Comparison of ENCODE assay signal across 19 mouse cellular contexts in the genomic region with DNA sequence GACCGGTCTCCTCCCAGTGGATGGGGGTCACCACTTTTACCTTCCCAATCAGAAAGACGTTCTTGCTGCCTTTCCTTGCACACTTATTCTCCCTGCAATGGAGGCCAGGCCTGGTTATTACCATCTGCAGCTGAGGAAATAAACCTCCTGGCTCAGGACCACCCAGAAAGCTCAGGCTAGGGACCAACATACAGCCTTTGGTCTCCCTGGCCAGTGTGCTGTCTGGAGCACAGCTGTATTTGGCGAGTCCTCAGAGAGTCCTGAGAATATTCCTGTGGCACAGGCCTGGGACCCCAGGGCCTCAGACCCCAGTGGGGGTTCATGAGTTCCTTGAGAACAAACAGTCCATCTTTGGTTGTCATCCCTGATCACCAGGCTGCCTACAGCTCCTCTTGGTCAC.
DNase-seq lines count a peak whose midpoint lies in the region; ATAC-seq and TF ChIP-seq lines count a peak whose summit lies in the region.
"Had no signal": no experiment of that assay in that cellular context is flagged by ENCODE, and none has a peak within 500 bp of the region (broad histone marks: within the 10 kb centered on the region; RNA-seq: fewer than 3 reads in every experiment).

No protein-coding gene starts in this region.

- DNase-seq in embryo, embryonic 10 days (ENCODE audit: low spot score), result peak; percentile 47
- no peak for DNase-seq in embryo, embryonic 10.5 days (ENCODE audit: low spot score)
- no peak for DNase-seq in intestine, embryonic 14.5 days (ENCODE audit: low spot score)
- DNase-seq in embryo, embryonic 11.5 days (ENCODE audit: low read depth, low spot score), result peak; percentile 27
- DNase-seq in limb, embryonic 11.5 days (ENCODE audit: low spot score), result peak; percentile 67
- DNase-seq in kidney, postnatal 10 days, result no peak
- DNase-seq: adrenal gland, adult 2 months; cerebellum, adult 8-10 months; heart, postnatal 14 days; kidney, postnatal 25 days; lung, postnatal 14 days; thymus, adult 18-20 months; thymus, postnatal 4 days had no signal

- peaks cover 4% of the 10 kb centered on the region; the same call in 1 of the 2 replicates for H3K4me1 ChIP-seq in intestine, embryonic 14.5 days (replicated peaks; ENCODE audit: control insufficient read depth, insufficient read depth, low read length)
- H3K4me1 ChIP-seq in intestine, postnatal 0 days (replicated peaks; ENCODE audit: control insufficient read depth, insufficient read depth, low read length), result no peaks in the 10 kb centered on the region
- peaks cover 4% of the 10 kb centered on the region; the same call in 1 of the 2 replicates for H3K4me1 ChIP-seq in limb, embryonic 11.5 days (ENCODE audit: control insufficient read depth, insufficient read depth, low read length)
- no peaks in the 10 kb centered on the region for H3K4me1 ChIP-seq in kidney, embryonic 14.5 days (ENCODE audit: control insufficient read depth, insufficient read depth, low read length)
- H3K4me1 ChIP-seq: heart, embryonic 12.5 days; hindbrain, embryonic 15.5 days had no signal

- peak overlapping the region; percentile 34; the same call in 1 of the 2 replicates for H3K27ac ChIP-seq in intestine, embryonic 14.5 days (ENCODE audit: low read depth)
- no peak overlapping the region for H3K27ac ChIP-seq in intestine, postnatal 0 days (ENCODE audit: low read depth, low read length)
- peak overlapping the region; percentile 79; the same call in 1 of the 2 replicates for H3K27ac ChIP-seq in limb, embryonic 11.5 days (replicated peaks; ENCODE audit: low read depth, low read length)
- no peak overlapping the region for H3K27ac ChIP-seq in kidney, embryonic 14.5 days (ENCODE audit: low read depth, low read length)
- H3K27ac ChIP-seq: forebrain, embryonic 13.5 days; hindbrain, embryonic 15.5 days; liver, embryonic 14.5 days had no signal

- no peak for TF ChIP-seq CTCF in intestine, postnatal 0 days (IDR thresholded peaks at IDR 0.05; ENCODE audit: low read depth)

- H3K9me3 ChIP-seq in intestine, embryonic 14.5 days (ENCODE audit: control insufficient read depth, low read length), result no peaks in the 10 kb centered on the region; the same call in 1 of the 2 replicates
- H3K9me3 ChIP-seq in intestine, postnatal 0 days (ENCODE audit: control insufficient read depth), result no peaks in the 10 kb centered on the region
- no peaks in the 10 kb centered on the region for H3K9me3 ChIP-seq in limb, embryonic 11.5 days (ENCODE audit: control insufficient read depth, low read length)
- peaks cover 2% of the 10 kb centered on the region; the same call in 1 of the 2 replicates for H3K9me3 ChIP-seq in kidney, embryonic 14.5 days (ENCODE audit: control insufficient read depth, low read length)
- H3K9me3 ChIP-seq: forebrain, embryonic 13.5 days; hindbrain, embryonic 15.5 days had no signal

- H3K4me2 ChIP-seq in intestine, embryonic 14.5 days (ENCODE audit: low read length), result no peak overlapping the region
- no peak overlapping the region for H3K4me2 ChIP-seq in intestine, postnatal 0 days (replicated peaks; ENCODE audit: low read depth)
- no peak overlapping the region for H3K4me2 ChIP-seq in limb, embryonic 11.5 days (ENCODE audit: low read depth, severe bottlenecking)
- no peak overlapping the region for H3K4me2 ChIP-seq in kidney, embryonic 14.5 days (replicated peaks; ENCODE audit: low read depth, low read length)
- H3K4me2 ChIP-seq: forebrain, embryonic 13.5 days; heart, embryonic 12.5 days; hindbrain, embryonic 15.5 days had no signal

- no peak overlapping the region for H3K4me3 ChIP-seq in intestine, embryonic 14.5 days (ENCODE audit: low read depth, low read length)
- H3K4me3 ChIP-seq in intestine, postnatal 0 days (ENCODE audit: low read depth, low read length), result no peak overlapping the region
- no peak overlapping the region for H3K4me3 ChIP-seq in limb, embryonic 11.5 days (ENCODE audit: low read depth, low read length)
- H3K4me3 ChIP-seq in kidney, embryonic 14.5 days (ENCODE audit: low read length), result no peak overlapping the region
- H3K4me3 ChIP-seq: forebrain, embryonic 13.5 days; heart, embryonic 12.5 days; hindbrain, embryonic 15.5 days had no signal

- H3K9ac ChIP-seq in intestine, embryonic 14.5 days (ENCODE audit: low read length), result no peak overlapping the region
- no peak overlapping the region for H3K9ac ChIP-seq in intestine, postnatal 0 days (ENCODE audit: low read depth, low read length)
- no peak overlapping the region for H3K9ac ChIP-seq in limb, embryonic 11.5 days (ENCODE audit: low read length)
- H3K9ac ChIP-seq in kidney, embryonic 14.5 days (ENCODE audit: low read depth, low read length), result no peak overlapping the region
- H3K9ac ChIP-seq: forebrain, embryonic 13.5 days; heart, embryonic 12.5 days; hindbrain, embryonic 15.5 days; liver, embryonic 14.5 days had no signal

- ATAC-seq in intestine, embryonic 14.5 days (replicated peaks; ENCODE audit: low FRiP score, low TSS enrichment, low read depth), result no peak
- ATAC-seq in intestine, postnatal 0 days, result no peak
- no peak for ATAC-seq in limb, embryonic 11.5 days (ENCODE audit: insufficient number of reproducible peaks, low FRiP score, low TSS enrichment, low read depth)
- no peak for ATAC-seq in kidney, embryonic 14.5 days (ENCODE audit: low FRiP score, low TSS enrichment)
- ATAC-seq: forebrain, embryonic 13.5 days had no signal

- 50% methylated on average over 3 of the region's 3 CpGs for WGBS in intestine, embryonic 14.5 days
- 75% methylated on average over 3 of the region's 3 CpGs for WGBS in intestine, postnatal 0 days
- WGBS in limb, embryonic 11.5 days, result 42% methylated on average over 3 of the region's 3 CpGs
- 60% methylated on average over 3 of the region's 3 CpGs for WGBS in kidney, embryonic 14.5 days

- H3K27me3 ChIP-seq in intestine, embryonic 14.5 days (replicated peaks; ENCODE audit: control insufficient read depth, insufficient read depth, low read length), result no peaks in the 10 kb centered on the region
- H3K27me3 ChIP-seq in intestine, postnatal 0 days (replicated peaks; ENCODE audit: control insufficient read depth, insufficient read depth, low read length), result no peaks in the 10 kb centered on the region
- no peaks in the 10 kb centered on the region for H3K27me3 ChIP-seq in limb, embryonic 11.5 days (ENCODE audit: control insufficient read depth, insufficient read depth, low read length)
- no peaks in the 10 kb centered on the region for H3K27me3 ChIP-seq in kidney, embryonic 14.5 days (ENCODE audit: control insufficient read depth, insufficient read depth, low read length)
- H3K27me3 ChIP-seq: forebrain, embryonic 13.5 days; heart, embryonic 12.5 days; hindbrain, embryonic 15.5 days had no signal

- H3K36me3 ChIP-seq in intestine, embryonic 14.5 days (ENCODE audit: control insufficient read depth, insufficient read depth, low read length), result no peaks in the 10 kb centered on the region
- H3K36me3 ChIP-seq in intestine, postnatal 0 days (ENCODE audit: control insufficient read depth, insufficient read depth), result no peaks in the 10 kb centered on the region
- no peaks in the 10 kb centered on the region for H3K36me3 ChIP-seq in limb, embryonic 11.5 days (ENCODE audit: control insufficient read depth, insufficient read depth, low read length)
- H3K36me3 ChIP-seq in kidney, embryonic 14.5 days (ENCODE audit: control insufficient read depth, insufficient read depth, low read length), result no peaks in the 10 kb centered on the region
- H3K36me3 ChIP-seq: heart, embryonic 12.5 days; hindbrain, embryonic 15.5 days had no signal

Comparison
In these comparisons a context has a peak if more than half of its experiments do, and no peak if none do; other contexts are left out.
1. DNase-seq: peak in embryo, embryonic 10 days (single experiment), embryo, embryonic 11.5 days (single experiment) and limb, embryonic 11.5 days (single experiment); none in embryo, embryonic 10.5 days (single experiment), intestine, embryonic 14.5 days (single experiment) and kidney, postnatal 10 days (single experiment).
2. H3K27ac ChIP-seq: peak in intestine, embryonic 14.5 days (single experiment) and limb, embryonic 11.5 days (single experiment); none in intestine, postnatal 0 days (single experiment) and kidney, embryonic 14.5 days (single experiment).